Mouse (Mus musculus) heart, postnatal 0 days (tissue): ENCODE results near the gene Phf21a.

Experiments
- CTCF ChIP-seq: IDR thresholded peaks from 2 replicates; pipeline ENCODE4 v1.5.1; 2016; ENCODE audit warnings: antibody characterized with exemption, control low read depth, low read depth
- EP300 ChIP-seq: IDR thresholded peaks from 2 replicates; pipeline ENCODE4 v1.6.1; 2016; ENCODE audit warnings: antibody characterized with exemption, low read depth

- no peak for TF ChIP-seq CTCF
- no peak for TF ChIP-seq EP300
Measured at GRCm38 (mm10) chr2:92188744-92189143, 95.8 kb downstream of the Phf21a start.
